Mouse (Mus musculus) C2C12 (cell line): Measurements from ENCODE around the gene Tfe3. TPM values are rescaled to one million over a fixed set of nuclear protein-coding genes. Genes with fewer than 3 reads are reported as not detected.

ENCODE experiments used
- H3K27me3 ChIP-seq: one replicate; pipeline ENCODE4 v1.6.1; 2011; ENCODE audit not compliant: control insufficient read depth, insufficient read depth, insufficient read length
- H3K36me3 ChIP-seq: one replicate; pipeline ENCODE4 v1.6.1; 2011; ENCODE audit not compliant: control insufficient read depth, insufficient read depth
- H3K4me3 ChIP-seq: one replicate; pipeline ENCODE4 v1.5.1; 2011; ENCODE audit warnings: mild to moderate bottlenecking, control low read depth; ENCODE audit not compliant: poor library complexity, insufficient read depth, severe bottlenecking
- H3K79me2 ChIP-seq: one replicate; pipeline ENCODE4 v1.6.1; 2011; ENCODE audit not compliant: control insufficient read depth, insufficient read depth
- H3K79me3 ChIP-seq: one replicate; pipeline ENCODE4 v1.6.1; 2011; ENCODE audit warnings: low read depth, control low read depth
- H3ac ChIP-seq: one replicate; pipeline ENCODE3; 2011; ENCODE audit warnings: low read depth; ENCODE audit not compliant: control insufficient read depth, insufficient read length
- CEBPB ChIP-seq: IDR thresholded peaks from one replicate; pipeline ENCODE4 v1.6.1; 2011; ENCODE audit warnings: low read depth, mild to moderate bottlenecking, control low read depth, moderate library complexity
- CTCF ChIP-seq: IDR thresholded peaks from one replicate; pipeline ENCODE4 v1.5.1; 2011; ENCODE audit not compliant: control insufficient read depth, insufficient read depth, insufficient read length
- FOSL1 ChIP-seq: IDR thresholded peaks from one replicate; pipeline ENCODE4 v1.8.0; 2011; ENCODE audit warnings: mild to moderate bottlenecking, low read length; ENCODE audit not compliant: poor library complexity, insufficient read depth, severe bottlenecking
- MAX ChIP-seq: IDR thresholded peaks from one replicate; pipeline ENCODE4 v1.6.1; 2011; ENCODE audit warnings: mild to moderate bottlenecking, control low read depth
- MYOD1 ChIP-seq: IDR thresholded peaks from one replicate; pipeline ENCODE4 v1.6.1; 2011; ENCODE audit warnings: low read depth; ENCODE audit not compliant: control insufficient read depth, insufficient read length
- MYOG ChIP-seq: IDR thresholded peaks from one replicate; pipeline ENCODE4 v1.6.1; 2011; ENCODE audit not compliant: control insufficient read depth, insufficient read length; ENCODE audit errors: extremely low read depth
- USF1 ChIP-seq: IDR thresholded peaks from one replicate; pipeline ENCODE4 v1.6.1; 2011; ENCODE audit warnings: low read depth, mild to moderate bottlenecking, control low read depth, moderate library complexity
- polyA plus RNA-seq: library from polyadenylated mRNA; unstranded; fragments of >200 nt; fragmentation: generic; extraction: Trizol; gene quantifications from one replicate; pipeline ENCODE4 v1.2.1, GENCODE M21; 2012; ENCODE audit warnings: missing spikeins

Gene Tfe3
- polyA plus RNA-seq, 1 experiment: 46.7 TPM

GRCm38 (mm10) chrX:7776329-7777082, 14.1 kb downstream of the Tfe3 start:
- no peak for TF ChIP-seq FOSL1
- peak; percentile 21 for TF ChIP-seq CTCF
- Histone ChIP-seq H3K4me3 (no peak overlapping the region), H3K79me2 (no peaks in the 10 kb centered on the region), H3K36me3 (peaks cover 14% of the 10 kb centered on the region), H3K79me3 (no peaks in the 10 kb centered on the region), H3K27me3 (no peaks in the 10 kb centered on the region), H3ac (no peak overlapping the region)

DNA sequence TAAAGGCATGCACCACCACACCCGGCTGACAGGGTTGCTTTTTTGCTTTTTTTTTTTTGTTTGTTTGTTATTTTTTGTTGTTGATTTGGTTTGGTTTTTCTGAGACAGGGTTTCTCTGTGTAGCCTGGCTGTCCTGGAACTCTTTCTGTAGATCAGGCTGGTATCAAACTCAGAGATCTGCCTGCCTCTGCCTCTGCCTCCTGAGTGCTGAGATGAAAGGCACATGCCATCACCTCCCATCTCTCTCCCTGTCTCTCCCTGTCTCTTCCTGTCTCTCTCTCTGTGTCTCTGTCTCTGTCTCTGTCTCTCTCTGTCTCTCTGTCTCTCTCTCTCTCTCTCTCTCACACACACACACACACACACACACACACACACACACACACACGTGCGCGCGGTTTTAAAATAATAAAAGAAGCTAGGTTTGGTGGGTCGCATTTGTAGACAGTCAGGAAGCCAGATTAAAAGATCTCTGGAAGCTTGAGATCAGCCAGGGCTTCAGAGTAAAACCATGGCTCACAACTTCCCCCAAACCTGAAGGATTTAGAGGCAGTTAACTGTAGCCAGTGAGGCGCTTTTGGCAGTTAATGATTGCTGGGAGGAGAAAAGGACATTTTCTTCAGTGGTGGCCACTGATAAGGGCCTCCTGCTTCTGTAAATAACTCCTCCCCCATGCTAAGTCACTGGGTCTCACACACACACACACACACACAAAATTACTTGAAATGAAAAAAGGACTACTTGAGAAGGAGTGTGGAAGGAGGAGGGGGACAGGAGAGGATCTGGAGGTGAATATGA, 16.3 kb downstream of the Tfe3 start:
- H3K79me2 ChIP-seq: no peaks in the 10 kb centered on the region

DNA sequence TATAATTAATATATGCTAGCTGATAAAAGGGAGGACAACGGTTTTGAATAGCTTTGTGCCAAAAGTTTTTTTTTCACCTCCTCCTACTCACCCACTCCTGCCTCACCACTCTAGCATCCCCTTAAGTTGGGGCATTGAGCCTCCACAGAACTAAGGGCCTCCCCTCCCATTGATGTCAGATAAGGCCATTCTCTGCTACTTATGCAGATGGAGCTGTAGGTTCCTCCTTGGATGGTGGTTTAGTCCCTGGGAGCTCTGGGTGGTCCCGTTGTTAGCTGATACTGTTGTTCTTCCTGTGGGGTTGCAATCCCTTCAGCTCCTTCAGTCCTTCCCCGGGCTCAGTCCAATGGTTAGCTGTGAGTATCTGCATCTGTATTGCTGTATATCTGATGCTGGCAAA, 16.9 kb downstream of the Tfe3 start:
- Histone ChIP-seq H3K79me3 (no peaks in the 10 kb centered on the region), H3K36me3 (no peaks in the 10 kb centered on the region), H3K4me3 (no peak overlapping the region), H3K27me3 (no peaks in the 10 kb centered on the region), H3K79me2 (no peaks in the 10 kb centered on the region), H3ac (no peak overlapping the region)
- TF ChIP-seq CTCF (no peak), CEBPB (no peak), MYOD1 (no peak), USF1 (no peak), MYOG (no peak), MAX (no peak), FOSL1 (no peak)

More for the DNA sequence above, 16.3 kb downstream of the Tfe3 start:
- Histone ChIP-seq H3K4me3 (no peak overlapping the region), H3K36me3 (peaks cover 4% of the 10 kb centered on the region), H3ac (no peak overlapping the region), H3K27me3 (no peaks in the 10 kb centered on the region), H3K79me3 (no peaks in the 10 kb centered on the region)
- no peak for TF ChIP-seq MAX
- no peak for TF ChIP-seq USF1
- TF ChIP-seq CTCF: no peak
- TF ChIP-seq MYOD1: no peak
- no peak for TF ChIP-seq MYOG
- TF ChIP-seq FOSL1: no peak
- TF ChIP-seq CEBPB: no peak

DNA sequence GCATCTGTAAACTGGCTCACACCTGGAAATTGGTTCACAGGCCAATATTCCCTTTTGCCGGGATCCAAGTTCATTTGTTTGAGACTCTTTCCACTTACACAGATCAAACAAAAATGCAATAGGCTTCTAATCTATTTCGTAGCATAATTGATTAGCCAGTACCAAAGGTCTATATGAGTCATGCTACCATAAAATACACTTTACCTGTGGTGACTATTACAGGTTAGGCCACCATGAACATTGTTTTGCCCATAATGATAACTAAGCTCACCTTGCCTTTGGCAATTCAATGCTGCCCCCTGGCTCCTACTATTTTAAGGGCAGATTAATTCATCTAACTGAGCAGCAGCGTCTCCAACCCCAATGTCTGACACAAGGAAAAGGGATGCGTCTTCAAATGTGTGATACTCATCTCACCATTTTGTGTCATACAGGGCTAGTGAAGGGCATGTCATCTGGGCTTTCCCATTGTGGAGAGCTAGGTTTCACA, 20.3 kb downstream of the Tfe3 start:
- Histone ChIP-seq H3K4me3 (no peak overlapping the region), H3K36me3 (no peaks in the 10 kb centered on the region), H3K79me2 (no peaks in the 10 kb centered on the region), H3ac (no peak overlapping the region), H3K79me3 (no peaks in the 10 kb centered on the region), H3K27me3 (no peaks in the 10 kb centered on the region)
- TF ChIP-seq USF1 (no peak), MYOD1 (no peak), FOSL1 (no peak), MYOG (no peak), CEBPB (no peak), MAX (no peak), CTCF (no peak)

- Histone ChIP-seq H3K79me3 (peaks cover 3% of the 10 kb centered on the region), H3K4me3 (peak within 1 kb of the TSS; percentile 44), H3K79me2 (peaks cover 11% of the 10 kb centered on the region), H3K27me3 (no peaks in the 10 kb centered on the region), H3K36me3 (no peaks in the 10 kb centered on the region), H3ac (peak within 1 kb of the TSS; percentile 19)
- TF ChIP-seq MYOG (no peak), FOSL1 (no peak), MAX (no peak), MYOD1 (no peak), CTCF (no peak), CEBPB (no peak), USF1 (no peak)
Measured at GRCm38 (mm10) chrX:7789542-7790136, 27.3 kb downstream of the Tfe3 start, which contains the start of gene Gripap1. TSS of gene Gripap1 (plus strand) at chrX:7789765.
